14 mouse cellular contexts compared by ENCODE assay signal in genomic region chr5:75012771-75013421, GRCm38 (mm10). TPM values are rescaled to one million over a fixed set of nuclear protein-coding genes. Genes with fewer than 3 reads are reported as not detected.
DNase-seq lines count a peak whose midpoint lies in the region; ATAC-seq lines count a peak whose summit lies in the region.
"Had no signal": no experiment of that assay in that cellular context is flagged by ENCODE, and none has a peak within 500 bp of the region (broad histone marks: within the 10 kb centered on the region; RNA-seq: fewer than 3 reads in every experiment).

No protein-coding gene starts in this region.

- H3K4me3 ChIP-seq in embryonic facial prominence, embryonic 11.5 days (ENCODE audit: low read depth, low read length): no peak overlapping the region
- no peak overlapping the region for H3K4me3 ChIP-seq in embryonic facial prominence, embryonic 10.5 days
- H3K4me3 ChIP-seq in hindbrain, embryonic 14.5 days (replicated peaks; ENCODE audit: low read length): no peak overlapping the region
- no peak overlapping the region for H3K4me3 ChIP-seq in midbrain, embryonic 16.5 days (ENCODE audit: low read depth, low read length)
- H3K4me3 ChIP-seq: embryonic facial prominence, embryonic 13.5 days; liver, embryonic 12.5 days had no signal

- no peak overlapping the region for H3K27ac ChIP-seq in embryonic facial prominence, embryonic 11.5 days (replicated peaks; ENCODE audit: low read depth, low read length)
- H3K27ac ChIP-seq in embryonic facial prominence, embryonic 10.5 days (replicated peaks): no peak overlapping the region
- peak overlapping the region; percentile 46; the same call in 1 of the 2 replicates for H3K27ac ChIP-seq in hindbrain, embryonic 14.5 days
- H3K27ac ChIP-seq in midbrain, embryonic 16.5 days (ENCODE audit: low read length): peak overlapping the region; percentile 10; the same call in 1 of the 2 replicates
- H3K27ac ChIP-seq: embryonic facial prominence, embryonic 13.5 days; liver, embryonic 12.5 days had no signal

- H3K27me3 ChIP-seq in embryonic facial prominence, embryonic 11.5 days (ENCODE audit: control insufficient read depth, insufficient read depth, low read length): no peaks in the 10 kb centered on the region
- peaks cover 62% of the 10 kb centered on the region for H3K27me3 ChIP-seq in embryonic facial prominence, embryonic 10.5 days (replicated peaks; ENCODE audit: low read depth, poor library complexity, severe bottlenecking)
- H3K27me3 ChIP-seq in hindbrain, embryonic 14.5 days (ENCODE audit: control insufficient read depth, insufficient read depth, low read length): peaks cover 43% of the 10 kb centered on the region
- H3K27me3 ChIP-seq in midbrain, embryonic 16.5 days (ENCODE audit: control insufficient read depth, insufficient read depth, low read depth, low read length): peaks cover 14% of the 10 kb centered on the region
- H3K27me3 ChIP-seq: embryonic facial prominence, embryonic 13.5 days; liver, embryonic 12.5 days had no signal

- H3K4me1 ChIP-seq in embryonic facial prominence, embryonic 11.5 days (ENCODE audit: control insufficient read depth, insufficient read depth, low read length): no peaks in the 10 kb centered on the region
- H3K4me1 ChIP-seq in embryonic facial prominence, embryonic 10.5 days: 0 out of 2 replicates have a peak, but pooled peaks cover 3% of the 10 kb centered on the region
- peaks cover 18% of the 10 kb centered on the region for H3K4me1 ChIP-seq in hindbrain, embryonic 14.5 days (replicated peaks; ENCODE audit: control insufficient read depth, insufficient read depth, low read length)
- H3K4me1 ChIP-seq in midbrain, embryonic 16.5 days (ENCODE audit: control insufficient read depth, insufficient read depth, low read length): peaks cover 6% of the 10 kb centered on the region
- H3K4me1 ChIP-seq: liver, embryonic 12.5 days had no signal

- DNase-seq in embryonic facial prominence, embryonic 11.5 days (ENCODE audit: low spot score): peak; percentile 22
- no peak for DNase-seq in embryonic facial prominence, embryonic 10.5 days (ENCODE audit: low spot score)
- DNase-seq in embryo, embryonic 9.5 days (ENCODE audit: extremely low spot score): peak; percentile 33
- no peak for DNase-seq in hindbrain, embryonic 14.5 days (ENCODE audit: low spot score)
- DNase-seq in adrenal gland, adult 18-20 months (ENCODE audit: low spot score in 2 of 2): no peak
- DNase-seq in urinary bladder, adult 18-20 months (ENCODE audit: low spot score in 2 of 2): no peak
- DNase-seq in left cerebral cortex, postnatal 10 days (ENCODE audit: extremely low spot score in 1 of 2, low spot score in 2 of 2): no peak
- DNase-seq: cerebellum, adult 18-20 months; kidney, postnatal 4 days had no signal

- no peak overlapping the region for H3K4me2 ChIP-seq in embryonic facial prominence, embryonic 11.5 days (ENCODE audit: low read depth, low read length)
- peak overlapping the region; percentile 21 for H3K4me2 ChIP-seq in hindbrain, embryonic 14.5 days (replicated peaks)
- peak overlapping the region; percentile 23 for H3K4me2 ChIP-seq in midbrain, embryonic 16.5 days (ENCODE audit: low read length)
- H3K4me2 ChIP-seq: embryonic facial prominence, embryonic 13.5 days; liver, embryonic 12.5 days had no signal

- no peak overlapping the region for H3K9ac ChIP-seq in embryonic facial prominence, embryonic 11.5 days (replicated peaks; ENCODE audit: low read length)
- peak overlapping the region; percentile 28; the same call in 1 of the 2 replicates for H3K9ac ChIP-seq in hindbrain, embryonic 14.5 days
- H3K9ac ChIP-seq in midbrain, embryonic 16.5 days (ENCODE audit: low read depth, low read length): no peak overlapping the region
- H3K9ac ChIP-seq: embryonic facial prominence, embryonic 13.5 days; liver, embryonic 12.5 days had no signal

- no peaks in the 10 kb centered on the region for H3K9me3 ChIP-seq in embryonic facial prominence, embryonic 11.5 days (replicated peaks; ENCODE audit: control insufficient read depth, low read length)
- 0 out of 2 replicates have a peak, but pooled peaks cover 5% of the 10 kb centered on the region for H3K9me3 ChIP-seq in embryonic facial prominence, embryonic 10.5 days
- 0 out of 2 replicates have a peak, but pooled peaks cover 3% of the 10 kb centered on the region for H3K9me3 ChIP-seq in hindbrain, embryonic 14.5 days (ENCODE audit: control insufficient read depth, low read length)
- no peaks in the 10 kb centered on the region for H3K9me3 ChIP-seq in midbrain, embryonic 16.5 days (replicated peaks; ENCODE audit: control insufficient read depth, low read length, poor library complexity, severe bottlenecking)
- H3K9me3 ChIP-seq: embryonic facial prominence, embryonic 13.5 days; liver, embryonic 12.5 days had no signal

- no peaks in the 10 kb centered on the region; the same call in 1 of the 2 replicates for H3K36me3 ChIP-seq in embryonic facial prominence, embryonic 11.5 days (replicated peaks; ENCODE audit: control insufficient read depth, insufficient read depth, low read depth, low read length)
- peaks cover 11% of the 10 kb centered on the region for H3K36me3 ChIP-seq in embryonic facial prominence, embryonic 10.5 days (replicated peaks)
- peaks cover 11% of the 10 kb centered on the region for H3K36me3 ChIP-seq in hindbrain, embryonic 14.5 days (replicated peaks; ENCODE audit: control insufficient read depth, insufficient read depth)
- peaks cover 4% of the 10 kb centered on the region for H3K36me3 ChIP-seq in midbrain, embryonic 16.5 days (ENCODE audit: control insufficient read depth, insufficient read depth, low read length)

- intact Hi-C loops in left cerebral cortex, postnatal 10 days (cut with DNase I): no loop called here

- no peak for ATAC-seq in embryonic facial prominence, embryonic 11.5 days (replicated peaks; ENCODE audit: insufficient number of reproducible peaks, low FRiP score, low TSS enrichment, low read depth)
- no peak for ATAC-seq in hindbrain, embryonic 14.5 days (ENCODE audit: low FRiP score)
- no peak for ATAC-seq in midbrain, embryonic 16.5 days
- ATAC-seq: intestine, embryonic 16.5 days; liver, embryonic 12.5 days; lung, postnatal 0 days had no signal

- 55% methylated on average over 8 of the region's 8 CpGs for WGBS in embryonic facial prominence, embryonic 11.5 days
- 57% methylated on average over 8 of the region's 8 CpGs for WGBS in embryonic facial prominence, embryonic 10.5 days
- 7% methylated on average over 8 of the region's 8 CpGs for WGBS in hindbrain, embryonic 14.5 days
- 11% methylated on average over 8 of the region's 8 CpGs for WGBS in midbrain, embryonic 16.5 days

RNA-seq across cellular contexts. Expression of gene Chic2, which starts 31.7 kb away (rescaled TPM):
- 45.3 and 51.2 TPM in 2 replicates for polyA plus RNA-seq in embryonic facial prominence, embryonic 11.5 days (2014; fragmentation: Nextera tagmentation; extraction: Ambion mirVana)
- polyA plus RNA-seq in embryonic facial prominence, embryonic 10.5 days (2016; fragmentation: Nextera tagmentation; extraction: Ambion mirVana): 36.2 and 40.3 TPM in 2 replicates
- polyA plus RNA-seq in hindbrain, embryonic 14.5 days (2014; fragmentation: Nextera tagmentation; extraction: Ambion mirVana): 47.2 and 47.4 TPM in 2 replicates
- polyA plus RNA-seq in midbrain, embryonic 16.5 days (2015; fragmentation: Nextera tagmentation; extraction: Ambion mirVana): 26.2 and 28.1 TPM in 2 replicates
- 10 to 100 TPM; 25.2 to 25.8 TPM for total RNA-seq in adrenal gland, adult 18-20 months (2021)
- 10 to 100 TPM; 21.6 to 22.5 TPM for total RNA-seq in left cerebral cortex, postnatal 10 days (2021)

Comparison
In these comparisons a context has a peak if more than half of its experiments do, and no peak if none do; other contexts are left out.
1. DNase-seq: peak in embryonic facial prominence, embryonic 11.5 days (single experiment) and embryo, embryonic 9.5 days (single experiment); none in embryonic facial prominence, embryonic 10.5 days (single experiment), hindbrain, embryonic 14.5 days (single experiment), adrenal gland, adult 18-20 months (0 of 2), urinary bladder, adult 18-20 months (0 of 2) and left cerebral cortex, postnatal 10 days (0 of 2).
2. H3K27ac ChIP-seq: peak in hindbrain, embryonic 14.5 days (single experiment) and midbrain, embryonic 16.5 days (single experiment); none in embryonic facial prominence, embryonic 11.5 days (single experiment) and embryonic facial prominence, embryonic 10.5 days (single experiment).